Mouse (Mus musculus) limb, embryonic 11.5 days (tissue): Measurements from ENCODE around the gene Phpt1. TPM values are rescaled to one million over a fixed set of nuclear protein-coding genes. Genes with fewer than 3 reads are reported as not detected.

Experiments used
- ATAC-seq: fragments of 200-750 bp; cut with Nextera tagmentation; 2 replicates; pipeline ENCODE4 v1.8.0; 2017; ENCODE audit warnings: low read depth; ENCODE audit not compliant: insufficient number of reproducible peaks, low FRiP score, low TSS enrichment
- DNase-seq: peaks from one replicate; pipeline ENCODE4 v3.0.0-alpha.2; 2015; ENCODE audit warnings: low spot score
- H3K27ac ChIP-seq: fragments of 300-500 bp; sonication (generic); replicated peaks from 2 replicates; pipeline ENCODE4 v1.5.1; 2014; ENCODE audit warnings: low read depth, mild to moderate bottlenecking, low read length
- H3K27me3 ChIP-seq: fragments of 300-500 bp; sonication (generic); 2 replicates; pipeline ENCODE4 v1.6.1; 2014; ENCODE audit warnings: mild to moderate bottlenecking, low read length, mixed read lengths; ENCODE audit not compliant: control insufficient read depth, insufficient read depth
- H3K36me3 ChIP-seq: fragments of 300-500 bp; sonication (generic); 2 replicates; pipeline ENCODE4 v1.6.1; 2014; ENCODE audit warnings: mild to moderate bottlenecking, low read length, moderate library complexity, mixed read lengths; ENCODE audit not compliant: control insufficient read depth, insufficient read depth
- H3K4me1 ChIP-seq: fragments of 300-500 bp; sonication (generic); 2 replicates; pipeline ENCODE4 v1.6.1; 2014; ENCODE audit warnings: low read length, mixed read lengths; ENCODE audit not compliant: control insufficient read depth, insufficient read depth
- H3K4me2 ChIP-seq: fragments of 300-500 bp; sonication (generic); 2 replicates; pipeline ENCODE4 v1.6.1; 2014; ENCODE audit warnings: low read depth, mild to moderate bottlenecking, moderate library complexity; ENCODE audit not compliant: severe bottlenecking
- H3K4me3 ChIP-seq: fragments of 300-500 bp; sonication (generic); 2 replicates; pipeline ENCODE4 v1.5.1; 2014; ENCODE audit warnings: low read depth, low read length
- H3K9ac ChIP-seq: fragments of 300-500 bp; sonication (generic); 2 replicates; pipeline ENCODE4 v1.6.1; 2014; ENCODE audit warnings: mild to moderate bottlenecking, low read length
- H3K9me3 ChIP-seq: fragments of 300-500 bp; sonication (generic); 2 replicates; pipeline ENCODE4 v1.6.1; 2016; ENCODE audit warnings: low read length; ENCODE audit not compliant: control insufficient read depth
- WGBS: fragments of 180-500 bp; shearing (Covaris S2); extraction: QIAGEN DNeasy Blood & Tissue Kit; methylation state at CpG from one replicate; pipeline ENCODE4 v1.1.7; 2014; 5-methylcytosine and 5-hydroxymethylcytosine counted together
- polyA plus RNA-seq: library from polyadenylated mRNA; unstranded; fragments of >200 nt; fragmentation: Nextera tagmentation; extraction: Ambion mirVana; gene quantifications from 2 replicates; pipeline ENCODE4 v1.2.1, GENCODE M21; 2014

Gene Phpt1
- polyA plus RNA-seq, 1 experiment from 2014 or later, result 162 TPM

GRCm38 (mm10) chr2:25580621-25581101 lies 5.6 kb upstream of the Phpt1 start:
- H3K27ac ChIP-seq, result no peak overlapping the region
- H3K4me1 ChIP-seq, result peaks cover 28% of the 10 kb centered on the region
- H3K9me3 ChIP-seq, result no peaks in the 10 kb centered on the region
- peaks cover 10% of the 10 kb centered on the region; the same call in 1 of the 2 replicates for H3K36me3 ChIP-seq
- no peak for ATAC-seq
- no peak overlapping the region for H3K4me3 ChIP-seq
- 49% methylated on average over 6 of the region's 6 CpGs for WGBS
- no peak for DNase-seq
- no peak overlapping the region for H3K4me2 ChIP-seq
- H3K27me3 ChIP-seq, result peaks cover 49% of the 10 kb centered on the region
- no peak overlapping the region for H3K9ac ChIP-seq

GRCm38 (mm10) chr2:25579737-25580460 lies 4.9 kb upstream of the Phpt1 start:
- Histone ChIP-seq H3K27me3 (peaks cover 49% of the 10 kb centered on the region), H3K36me3 (peaks cover 6% of the 10 kb centered on the region; the same call in 1 of the 2 replicates), H3K27ac (no peak overlapping the region), H3K4me2 (peak overlapping the region; percentile 22; the same call in 1 of the 2 replicates), H3K9me3 (no peaks in the 10 kb centered on the region), H3K9ac (0 out of 2 replicates have a peak overlapping the region, but pooled peaks have one; percentile 13), H3K4me1 (peaks cover 32% of the 10 kb centered on the region), H3K4me3 (no peak overlapping the region)
- DNase-seq (peak; percentile 72), ATAC-seq (no peak)
- 7% methylated on average over 27 of the region's 27 CpGs for WGBS

- H3K4me3 ChIP-seq, result peak overlapping the region; percentile 19
- peak overlapping the region; percentile 22; the same call in 1 of the 2 replicates for H3K4me2 ChIP-seq
- peak; percentile 61 for DNase-seq
- H3K9me3 ChIP-seq, result no peaks in the 10 kb centered on the region
- no peak for ATAC-seq
- H3K4me1 ChIP-seq, result peaks cover 32% of the 10 kb centered on the region
- H3K27me3 ChIP-seq, result peaks cover 49% of the 10 kb centered on the region
- peaks cover 2% of the 10 kb centered on the region; the same call in 1 of the 2 replicates for H3K36me3 ChIP-seq
- no peak overlapping the region for H3K27ac ChIP-seq
- WGBS, result 5% methylated on average over 77 of the region's 77 CpGs
- H3K9ac ChIP-seq, result peak overlapping the region; percentile 13; the same call in 1 of the 2 replicates
Measured at GRCm38 (mm10) chr2:25578796-25579736, 4.0 kb upstream of the Phpt1 start.

GRCm38 (mm10) chr2:25577951-25578795 lies 3.1 kb upstream of the Phpt1 start:
- ATAC-seq (no peak), DNase-seq (peak; percentile 64)
- Histone ChIP-seq H3K4me2 (peak overlapping the region; percentile 44), H3K9ac (0 out of 2 replicates have a peak overlapping the region, but pooled peaks have one; percentile 17), H3K27ac (no peak overlapping the region), H3K27me3 (peaks cover 49% of the 10 kb centered on the region), H3K4me3 (peak overlapping the region; percentile 19), H3K4me1 (peaks cover 32% of the 10 kb centered on the region), H3K36me3 (peaks cover 2% of the 10 kb centered on the region; the same call in 1 of the 2 replicates), H3K9me3 (no peaks in the 10 kb centered on the region)
- WGBS, result 4% methylated on average over 75 of the region's 75 CpGs

GRCm38 (mm10) chr2:25576965-25577891 lies 2.2 kb upstream of the Phpt1 start:
- Histone ChIP-seq H3K36me3 (no peaks in the 10 kb centered on the region), H3K27ac (no peak overlapping the region), H3K27me3 (peaks cover 49% of the 10 kb centered on the region), H3K9me3 (no peaks in the 10 kb centered on the region), H3K9ac (0 out of 2 replicates have a peak overlapping the region, but pooled peaks have one; percentile 17), H3K4me3 (peak overlapping the region; percentile 19), H3K4me1 (peaks cover 32% of the 10 kb centered on the region), H3K4me2 (peak overlapping the region; percentile 44)
- no peak for DNase-seq
- no peak for ATAC-seq
- 15% methylated on average over 91 of the region's 92 CpGs for WGBS

GRCm38 (mm10) chr2:25576028-25576850 lies 1.2 kb upstream of the Phpt1 start:
- Histone ChIP-seq H3K4me1 (peaks cover 30% of the 10 kb centered on the region), H3K9me3 (no peaks in the 10 kb centered on the region), H3K4me3 (peak overlapping the region; percentile 44; the same call in 1 of the 2 replicates), H3K27me3 (peaks cover 49% of the 10 kb centered on the region), H3K4me2 (peak overlapping the region; percentile 76; the same call in 1 of the 2 replicates), H3K9ac (no peak overlapping the region), H3K27ac (no peak overlapping the region), H3K36me3 (no peaks in the 10 kb centered on the region)
- peak; percentile 20 for DNase-seq
- WGBS, result 75% methylated on average over 16 of the region's 16 CpGs
- ATAC-seq, result no peak
